Mouse (Mus musculus): ENCODE measurements around the gene Trpc4ap. TPM values are rescaled to one million over a fixed set of nuclear protein-coding genes. Genes with fewer than 3 reads are reported as not detected.

Gene Trpc4ap
- total and polyA plus RNA-seq, 3 experiments, result 60.4 to 187 (median 161) TPM

DNA sequence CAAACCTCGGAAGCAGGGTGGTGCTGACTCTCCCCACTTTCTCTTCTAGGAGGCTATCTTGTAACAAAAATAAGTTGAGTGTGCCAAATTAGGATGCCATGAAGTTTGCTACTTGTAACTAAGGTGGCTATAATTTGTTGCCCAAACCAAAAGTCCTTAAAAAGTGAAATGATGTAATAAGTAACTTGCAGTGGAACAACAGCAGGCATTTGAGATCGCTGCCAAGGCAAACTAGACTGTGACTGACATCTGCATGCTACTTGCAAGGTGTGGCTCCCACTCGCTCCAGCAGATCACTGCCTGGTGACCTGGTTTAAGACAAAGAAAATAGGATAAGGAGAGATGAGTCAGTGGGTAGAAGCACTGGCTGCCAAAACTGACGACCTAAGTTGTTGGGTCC, 952 bp upstream of the Trpc4ap start:
- TF ChIP-seq UBTF (IDR thresholded peaks at IDR 0.05; ENCODE audit: borderline replicate concordance, insufficient read depth, low read depth, low read length), result no peak
- no peak for TF ChIP-seq MYC (IDR thresholded peaks at IDR 0.05; ENCODE audit: low read depth, low read length)
- H3K9ac ChIP-seq (ENCODE audit: control insufficient read depth, low read depth, low read length, poor library complexity, severe bottlenecking), result no peak overlapping the region
- no peak overlapping the region for H3K27ac ChIP-seq (ENCODE audit: control insufficient read depth, low read depth, low read length)
- no peaks in the 10 kb centered on the region for H3K9me3 ChIP-seq (replicated peaks; ENCODE audit: insufficient read depth, low read length)
- peaks cover 25% of the 10 kb centered on the region for H3K79me2 ChIP-seq (ENCODE audit: control insufficient read depth, insufficient read depth, low read length, poor library complexity)
- peaks cover 0 to 9% of the 10 kb centered on the region in 2 experiments; a peak in 3 of 4 replicates for H3K36me3 ChIP-seq (ENCODE audit: control insufficient read depth in 1 of 2, insufficient read depth in 2 of 2, low read length in 2 of 2)
- no peaks in the 10 kb centered on the region for H3K27me3 ChIP-seq (ENCODE audit: control insufficient read depth in 1 of 2, insufficient read depth in 2 of 2, low read length in 2 of 2)
- H3K4me3 ChIP-seq (ENCODE audit: control insufficient read depth in 1 of 2, insufficient read depth in 1 of 2, low read depth in 2 of 2, low read length in 2 of 2), result no peak overlapping the region
- peaks cover 3 to 7% of the 10 kb centered on the region in 2 experiments; a peak in 2 of 4 replicates for H3K4me1 ChIP-seq (ENCODE audit: control insufficient read depth in 1 of 2, insufficient read depth in 2 of 2, low read length in 2 of 2)
- no peak for DNase-seq (ENCODE audit: low read depth, low spot score)

GRCm38 (mm10) chr2:155691336-155691722, 855 bp downstream of the Trpc4ap start:
- TF ChIP-seq SIN3A (IDR thresholded peaks at IDR 0.05; ENCODE audit: low read length) (peak; percentile 38; the same call in 1 of the 2 replicates), MXI1 (IDR thresholded peaks at IDR 0.05; ENCODE audit: low read depth, low read length) (no peak)
- peaks cover 0 to 9% of the 10 kb centered on the region in 2 experiments; a peak in 3 of 4 replicates for H3K36me3 ChIP-seq (ENCODE audit: control insufficient read depth in 1 of 2, insufficient read depth in 2 of 2, low read length in 2 of 2)
- DNase-seq (ENCODE audit: low read depth, low spot score), result no peak
- peak overlapping the region; percentile 97 for H3K9ac ChIP-seq (ENCODE audit: control insufficient read depth, low read depth, low read length, poor library complexity, severe bottlenecking)
- H3K9me3 ChIP-seq (replicated peaks; ENCODE audit: insufficient read depth, low read length), result no peaks in the 10 kb centered on the region
- peak overlapping the region; percentile 38 for H3K27ac ChIP-seq (ENCODE audit: control insufficient read depth, low read depth, low read length)
- no peaks in the 10 kb centered on the region for H3K27me3 ChIP-seq (ENCODE audit: control insufficient read depth in 1 of 2, insufficient read depth in 2 of 2, low read length in 2 of 2)
- H3K4me3 ChIP-seq (ENCODE audit: control insufficient read depth in 1 of 2, insufficient read depth in 1 of 2, low read depth in 2 of 2, low read length in 2 of 2), result peak overlapping the region; percentile 99
- peaks cover 0 to 7% of the 10 kb centered on the region in 2 experiments; a peak in 1 of 4 replicates for H3K4me1 ChIP-seq (ENCODE audit: control insufficient read depth in 1 of 2, insufficient read depth in 2 of 2, low read length in 2 of 2)
- peaks cover 25% of the 10 kb centered on the region for H3K79me2 ChIP-seq (ENCODE audit: control insufficient read depth, insufficient read depth, low read length, poor library complexity)

GRCm38 (mm10) chr2:155689211-155689610, 3.0 kb downstream of the Trpc4ap start:
- H3K4me3 ChIP-seq (ENCODE audit: control insufficient read depth in 1 of 2, insufficient read depth in 1 of 2, low read depth in 2 of 2, low read length in 2 of 2), result no peak overlapping the region
- no peak overlapping the region for H3K9ac ChIP-seq (ENCODE audit: control insufficient read depth, low read depth, low read length, poor library complexity, severe bottlenecking)
- no peak for DNase-seq (ENCODE audit: low read depth, low spot score)
- H3K4me1 ChIP-seq (ENCODE audit: control insufficient read depth in 1 of 2, insufficient read depth in 2 of 2, low read length in 2 of 2), result peaks cover 0 to 7% of the 10 kb centered on the region in 2 experiments; a peak in 1 of 4 replicates
- no peaks in the 10 kb centered on the region for H3K27me3 ChIP-seq (ENCODE audit: control insufficient read depth in 1 of 2, insufficient read depth in 2 of 2, low read length in 2 of 2)
- H3K27ac ChIP-seq (ENCODE audit: control insufficient read depth, low read depth, low read length), result no peak overlapping the region
- H3K36me3 ChIP-seq (ENCODE audit: control insufficient read depth in 1 of 2, insufficient read depth in 2 of 2, low read length in 2 of 2), result peaks cover 0 to 9% of the 10 kb centered on the region in 2 experiments
- no peaks in the 10 kb centered on the region for H3K9me3 ChIP-seq (replicated peaks; ENCODE audit: insufficient read depth, low read length)
- H3K79me2 ChIP-seq (ENCODE audit: control insufficient read depth, insufficient read depth, low read length, poor library complexity), result peaks cover 27% of the 10 kb centered on the region
- TF ChIP-seq E2F4 (IDR thresholded peaks at IDR 0.05; ENCODE audit: borderline replicate concordance, low read depth, low read length) (no peak), POLR2AphosphoS5 (IDR thresholded peaks at IDR 0.05; ENCODE audit: borderline replicate concordance, low read depth, low read length) (no peak), ELF1 (IDR thresholded peaks at IDR 0.05; ENCODE audit: low read depth, low read length) (no peak), MXI1 (IDR thresholded peaks at IDR 0.05; ENCODE audit: low read depth, low read length) (no peak), USF2 (IDR thresholded peaks at IDR 0.05; ENCODE audit: borderline replicate concordance in 1 of 2, insufficient read depth in 1 of 2, low read depth in 1 of 2, low read length in 2 of 2) (no peak), POLR2AphosphoS2 (IDR thresholded peaks at IDR 0.05; ENCODE audit: low read length) (no peak), CHD1 (IDR thresholded peaks at IDR 0.05; ENCODE audit: low read depth, low read length) (no peak), CHD2 (IDR thresholded peaks at IDR 0.05; ENCODE audit: low read length) (no peak), RCOR1 (IDR thresholded peaks at IDR 0.05; ENCODE audit: low read depth, low read length) (no peak), CTCF (IDR thresholded peaks at IDR 0.05 in 2 of 3, conservative IDR thresholded peaks at IDR 0.05 in 1 of 3; ENCODE audit: control insufficient read depth in 1 of 3, insufficient read depth in 1 of 3, low read depth in 2 of 3, low read length in 3 of 3, poor library complexity in 1 of 3, severe bottlenecking in 1 of 3) (no peak), KAT2A (conservative IDR thresholded peaks at IDR 0.05; ENCODE audit: low read depth, low read length) (no peak), GATA1 (IDR thresholded peaks at IDR 0.05; ENCODE audit: low read depth, low read length) (no peak), UBTF (IDR thresholded peaks at IDR 0.05; ENCODE audit: borderline replicate concordance, insufficient read depth, low read depth, low read length) (no peak), ZC3H11A (IDR thresholded peaks at IDR 0.05; ENCODE audit: low read depth, low read length) (no peak), ZKSCAN1 (IDR thresholded peaks at IDR 0.05; ENCODE audit: low read depth, low read length) (no peak), MAZ (IDR thresholded peaks at IDR 0.05; ENCODE audit: low read depth, low read length) (no peak), BHLHE40 (IDR thresholded peaks at IDR 0.05; ENCODE audit: borderline replicate concordance, low read depth, low read length) (no peak), GABPA (IDR thresholded peaks at IDR 0.05; ENCODE audit: low read depth, low read length) (no peak), NRF1 (IDR thresholded peaks at IDR 0.05; ENCODE audit: insufficient read depth, low read depth, low read length, poor library complexity, severe bottlenecking) (no peak), EP300 (IDR thresholded peaks at IDR 0.05; ENCODE audit: low read depth in 1 of 2, low read length in 2 of 2) (no peak)
